In the genomic region with DNA sequence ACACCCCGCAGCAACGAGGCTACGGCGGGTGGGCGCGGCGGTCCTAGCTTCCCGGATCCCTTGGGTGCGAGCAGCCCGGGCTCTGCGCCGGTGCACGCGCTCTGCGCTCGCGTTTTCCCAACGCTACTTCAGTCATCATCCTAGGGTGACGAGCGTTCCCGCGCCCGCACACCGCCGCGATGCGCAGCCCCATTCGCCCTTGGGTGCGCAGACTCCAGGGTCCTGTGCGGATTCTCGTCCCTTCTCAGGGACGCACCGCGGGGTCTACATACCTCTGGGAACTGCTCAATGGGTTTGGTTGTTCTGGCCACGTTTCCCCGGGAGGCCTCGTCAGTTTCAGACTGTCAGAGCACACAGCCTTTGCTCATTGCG, we compare ENCODE assay signal across 8 mouse cellular contexts. TPM values are rescaled to one million over a fixed set of nuclear protein-coding genes. Genes with fewer than 3 reads are reported as not detected.
DNase-seq lines count a peak whose midpoint lies in the region; ATAC-seq and TF ChIP-seq lines count a peak whose summit lies in the region.
"Had no signal": no experiment of that assay in that cellular context is flagged by ENCODE, and none has a peak within 500 bp of the region (broad histone marks: within the 10 kb centered on the region; RNA-seq: fewer than 3 reads in every experiment).

No protein-coding gene starts in this region.

- H3K9me3 ChIP-seq in ES-E14 (ENCODE audit: control insufficient read depth, insufficient read depth, low read depth, low read length): no peaks in the 10 kb centered on the region
- no peaks in the 10 kb centered on the region for H3K9me3 ChIP-seq in embryonic facial prominence, embryonic 10.5 days
- no peaks in the 10 kb centered on the region for H3K9me3 ChIP-seq in hindbrain, postnatal 0 days (ENCODE audit: low read length)
- H3K9me3 ChIP-seq in midbrain, embryonic 10.5 days (replicated peaks): no peaks in the 10 kb centered on the region

- H3K4me1 ChIP-seq in ES-E14 (ENCODE audit: control insufficient read depth in 2 of 2, insufficient read depth in 2 of 2, low read length in 2 of 2, poor library complexity in 1 of 2): 0 out of 4 replicates have a peak, but pooled peaks cover 0 to 2% of the 10 kb centered on the region in 2 experiments
- H3K4me1 ChIP-seq in embryonic facial prominence, embryonic 10.5 days: peaks cover 18% of the 10 kb centered on the region
- H3K4me1 ChIP-seq in hindbrain, postnatal 0 days (ENCODE audit: insufficient read depth, low read length): peaks cover 13% of the 10 kb centered on the region
- H3K4me1 ChIP-seq in midbrain, embryonic 10.5 days: peaks cover 14% of the 10 kb centered on the region

- 0 out of 2 replicates have a peak overlapping the region, but pooled peaks have one; percentile 12 for H3K9ac ChIP-seq in ES-E14 (ENCODE audit: insufficient read depth, low read depth, low read length, poor library complexity, severe bottlenecking)
- peak overlapping the region; percentile 64 for H3K9ac ChIP-seq in hindbrain, postnatal 0 days (replicated peaks; ENCODE audit: low read length)

- H3K36me3 ChIP-seq in ES-E14 (ENCODE audit: control insufficient read depth, insufficient read depth, low read length, poor library complexity, severe bottlenecking): no peaks in the 10 kb centered on the region
- H3K36me3 ChIP-seq in embryonic facial prominence, embryonic 10.5 days (replicated peaks): no peaks in the 10 kb centered on the region
- H3K36me3 ChIP-seq in hindbrain, postnatal 0 days (ENCODE audit: insufficient read depth, low read length): no peaks in the 10 kb centered on the region
- H3K36me3 ChIP-seq in midbrain, embryonic 10.5 days: no peaks in the 10 kb centered on the region

- DNase-seq in layer of hippocampus, adult 18-20 months (ENCODE audit: low spot score in 2 of 2): peak; percentile 54 to 76
- DNase-seq in layer of hippocampus, postnatal 10 days (ENCODE audit: low spot score in 2 of 2): no peak
- DNase-seq in ES-E14 (ENCODE audit: low read depth, low spot score): no peak
- no peak for DNase-seq in embryonic facial prominence, embryonic 10.5 days (ENCODE audit: low spot score)
- peak; percentile 62 for DNase-seq in hindbrain, postnatal 0 days (ENCODE audit: low spot score)
- DNase-seq in midbrain, embryonic 10.5 days (ENCODE audit: low spot score): peak; percentile 21
- DNase-seq in adrenal gland, adult 8-10 months: no peak

- peak; percentile 69 for ATAC-seq in hindbrain, postnatal 0 days

- peak overlapping the region; percentile 70 for H3K4me2 ChIP-seq in hindbrain, postnatal 0 days (ENCODE audit: low read depth, low read length)

- no peak overlapping the region for H3K27ac ChIP-seq in ES-E14 (ENCODE audit: insufficient read depth, low read depth, low read length, poor library complexity, severe bottlenecking)
- no peak overlapping the region; the same call in 1 of the 2 replicates for H3K27ac ChIP-seq in embryonic facial prominence, embryonic 10.5 days (replicated peaks)
- peak overlapping the region; percentile 68; the same call in 1 of the 2 replicates for H3K27ac ChIP-seq in hindbrain, postnatal 0 days
- no peak overlapping the region for H3K27ac ChIP-seq in midbrain, embryonic 10.5 days (replicated peaks)

- H3K4me3 ChIP-seq in ES-E14 (ENCODE audit: insufficient read depth in 1 of 2, low read depth in 1 of 2, low read length in 2 of 2, poor library complexity in 1 of 2, severe bottlenecking in 1 of 2): peak overlapping the region; percentile 59 to 76
- peak overlapping the region; percentile 72 for H3K4me3 ChIP-seq in embryonic facial prominence, embryonic 10.5 days
- peak overlapping the region; percentile 59 for H3K4me3 ChIP-seq in hindbrain, postnatal 0 days (ENCODE audit: low read length)
- peak overlapping the region; percentile 64 for H3K4me3 ChIP-seq in midbrain, embryonic 10.5 days

- in situ Hi-C loops in ES-E14 (cut with MboI; ENCODE audit: low sequenced_read_pairs in 2 of 2, unreplicated experiment in 2 of 2): no loop called here

- no peak for TF ChIP-seq CTCF in hindbrain, postnatal 0 days (IDR thresholded peaks at IDR 0.05; ENCODE audit: low read depth)

- WGBS in embryonic facial prominence, embryonic 10.5 days: under 1% methylated on average over 38 of the region's 38 CpGs
- WGBS in hindbrain, postnatal 0 days: under 1% methylated on average over 38 of the region's 38 CpGs
- WGBS in midbrain, embryonic 10.5 days: under 1% methylated on average over 38 of the region's 38 CpGs

- peaks cover 97% of the 10 kb centered on the region for H3K27me3 ChIP-seq in embryonic facial prominence, embryonic 10.5 days (replicated peaks; ENCODE audit: low read depth, poor library complexity, severe bottlenecking)
- peaks cover 18% of the 10 kb centered on the region; the same call in 1 of the 2 replicates for H3K27me3 ChIP-seq in hindbrain, postnatal 0 days (ENCODE audit: insufficient read depth, low read length)
- peaks cover 88% of the 10 kb centered on the region for H3K27me3 ChIP-seq in midbrain, embryonic 10.5 days (ENCODE audit: low read depth, poor library complexity, severe bottlenecking)

TF ChIP-seq in ES-E14, 5 proteins besides CTCF, POLR2A, EP300 and RAD21:
- TF ChIP-seq ZNF384 (IDR thresholded peaks at IDR 0.05; ENCODE audit: low read depth, low read length) (no peak), HCFC1 (IDR thresholded peaks at IDR 0.05; ENCODE audit: borderline replicate concordance, insufficient read depth, low read length) (no peak), ZC3H11A (IDR thresholded peaks at IDR 0.05; ENCODE audit: borderline replicate concordance, low read depth, low read length) (no peak), CHD2 (IDR thresholded peaks at IDR 0.05; ENCODE audit: low read depth, low read length) (no peak), MAFK (IDR thresholded peaks at IDR 0.05; ENCODE audit: insufficient read depth, low read depth, low read length) (no peak)

RNA-seq across cellular contexts. Expression of gene AL607142.1, which starts 31.8 kb away (rescaled TPM):
- not detected for total RNA-seq in layer of hippocampus, adult 18-20 months (2021)
- total RNA-seq in layer of hippocampus, postnatal 10 days (2021): not detected
- total RNA-seq in ES-E14 (2012; rRNA removed): not detected in 2 replicates
- polyA plus RNA-seq in embryonic facial prominence, embryonic 10.5 days (2016; fragmentation: Nextera tagmentation; extraction: Ambion mirVana): not detected in 2 replicates
- total RNA-seq in hindbrain, postnatal 0 days (2014; rRNA removed): not detected in 2 replicates
- polyA plus RNA-seq in hindbrain, postnatal 0 days (2015; fragmentation: Nextera tagmentation; extraction: Ambion mirVana): not detected in 2 replicates
- not detected in 2 replicates for polyA plus RNA-seq in midbrain, embryonic 10.5 days (2016; fragmentation: Nextera tagmentation; extraction: Ambion mirVana)
- total RNA-seq in adrenal gland, adult 8-10 months (2022): not detected
- total RNA-seq: common myeloid progenitor, adult 5-6 weeks had no signal

Comparison
In these comparisons a context has a peak if more than half of its experiments do, and no peak if none do; other contexts are left out.
1. DNase-seq: peak in layer of hippocampus, adult 18-20 months (2 of 2), hindbrain, postnatal 0 days (single experiment) and midbrain, embryonic 10.5 days (single experiment); none in layer of hippocampus, postnatal 10 days (0 of 2), ES-E14 (single experiment), embryonic facial prominence, embryonic 10.5 days (single experiment) and adrenal gland, adult 8-10 months (single experiment).
2. Peak in every context shown above with its lines, with median percentiles within 50 percentile points of each other: H3K4me3 ChIP-seq.